Mouse (Mus musculus) intestine, embryonic 16.5 days (tissue): ENCODE data around the gene Gm438. TPM values are rescaled to one million over a fixed set of nuclear protein-coding genes. Genes with fewer than 3 reads are reported as not detected.
"Not testable (repeated sequence)": the region's sequence is repeated elsewhere in the genome, so short reads cannot be mapped to it uniquely, and the experiment has no call there.

Source experiments
- ATAC-seq: fragments of 200-750 bp; cut with Nextera tagmentation; 2 replicates; pipeline ENCODE4 v1.8.0; 2017; ENCODE audit warnings: moderate TSS enrichment, moderate library complexity
- H3K27ac ChIP-seq: fragments of 300-500 bp; sonication (generic); 2 replicates; pipeline ENCODE4 v1.5.1; 2014; ENCODE audit warnings: mild to moderate bottlenecking, low read length
- H3K27me3 ChIP-seq: fragments of 300-500 bp; sonication (generic); replicated peaks from 2 replicates; pipeline ENCODE4 v1.6.1; 2014; ENCODE audit warnings: low read length, control low read depth, mixed read lengths; ENCODE audit not compliant: control insufficient read depth, insufficient read depth
- H3K36me3 ChIP-seq: fragments of 300-500 bp; sonication (generic); 2 replicates; pipeline ENCODE4 v1.6.1; 2014; ENCODE audit warnings: low read length, control low read depth; ENCODE audit not compliant: control insufficient read depth, insufficient read depth
- H3K4me1 ChIP-seq: fragments of 300-500 bp; sonication (generic); 2 replicates; pipeline ENCODE4 v1.6.1; 2014; ENCODE audit warnings: low read length, control low read depth, mixed read lengths; ENCODE audit not compliant: control insufficient read depth, insufficient read depth
- H3K4me2 ChIP-seq: fragments of 300-500 bp; sonication (generic); 2 replicates; pipeline ENCODE4 v1.6.1; 2014; ENCODE audit warnings: low read depth, low read length, control low read depth
- H3K4me3 ChIP-seq: fragments of 300-500 bp; sonication (generic); 2 replicates; pipeline ENCODE4 v1.5.1; 2014; ENCODE audit warnings: mild to moderate bottlenecking, low read length
- H3K9ac ChIP-seq: fragments of 300-500 bp; sonication (generic); 2 replicates; pipeline ENCODE4 v1.6.1; 2014; ENCODE audit warnings: low read depth, low read length
- H3K9me3 ChIP-seq: fragments of 300-500 bp; sonication (generic); 2 replicates; pipeline ENCODE4 v1.6.1; 2016; ENCODE audit warnings: low read length, control low read depth; ENCODE audit not compliant: control insufficient read depth
- WGBS: fragments of 180-500 bp; shearing (Covaris S2); extraction: QIAGEN DNeasy Blood & Tissue Kit; methylation state at CpG from one replicate; pipeline ENCODE4 v1.1.7; 2014; 5-methylcytosine and 5-hydroxymethylcytosine counted together
- polyA plus RNA-seq: library from polyadenylated mRNA; unstranded; fragments of >200 nt; fragmentation: Nextera tagmentation; extraction: Ambion mirVana; gene quantifications from 2 replicates; pipeline ENCODE4 v1.2.1, GENCODE M21; 2015

Gene Gm438
- 0.45 and 0.61 TPM in 2 replicates for polyA plus RNA-seq

- no peaks in the 10 kb centered on the region for H3K36me3 ChIP-seq
- no peak within 1 kb of the TSS for H3K27ac ChIP-seq
- no peak for ATAC-seq
These were observed at the start of gene Gm438 for GRCm38 (mm10) chr4:144786483-144786882. Gene Gm438 (minus strand): TSS chr4:144786583.

GRCm38 (mm10) chr4:144824706-144825105 is 38.3 kb upstream of the Gm438 start:
- Histone ChIP-seq H3K36me3 (no peaks in the 10 kb centered on the region), H3K4me2 (no peak overlapping the region), H3K4me3 (no peak overlapping the region), H3K4me1 (no peaks in the 10 kb centered on the region), H3K27me3 (no peaks in the 10 kb centered on the region), H3K9me3 (no peaks in the 10 kb centered on the region), H3K9ac (no peak overlapping the region), H3K27ac (no peak overlapping the region)
- ATAC-seq: no peak
- WGBS: 69% methylated on average over 2 of the region's 2 CpGs

More at GRCm38 (mm10) chr4:144786483-144786882, at the start of gene Gm438:
- Histone ChIP-seq H3K4me1 (no peaks in the 10 kb centered on the region), H3K4me2 (no peak within 1 kb of the TSS), H3K27me3 (no peaks in the 10 kb centered on the region), H3K4me3 (no peak within 1 kb of the TSS), H3K9me3 (no peaks in the 10 kb centered on the region), H3K9ac (no peak within 1 kb of the TSS)

- Histone ChIP-seq H3K27me3 (no peaks in the 10 kb centered on the region), H3K4me2 (no peak overlapping the region), H3K4me3 (no peak overlapping the region), H3K9me3 (no peaks in the 10 kb centered on the region), H3K36me3 (no peaks in the 10 kb centered on the region), H3K9ac (no peak overlapping the region), H3K4me1 (no peaks in the 10 kb centered on the region), H3K27ac (no peak overlapping the region)
- WGBS: 85% methylated on average over 2 of the region's 2 CpGs
- ATAC-seq: no peak
These were observed 37.6 kb upstream of the Gm438 start for GRCm38 (mm10) chr4:144823996-144824395.

GRCm38 (mm10) chr4:144807135-144807534 is 20.8 kb upstream of the Gm438 start:
- ATAC-seq: peak; percentile 92
- not testable (repeated sequence) for H3K27me3 ChIP-seq, H3K4me2 ChIP-seq, H3K4me3 ChIP-seq, H3K9me3 ChIP-seq, H3K4me1 ChIP-seq, H3K36me3 ChIP-seq, H3K9ac ChIP-seq
- peak overlapping the region; percentile 1; the same call in 1 of the 2 replicates for H3K27ac ChIP-seq
- 42% methylated on average over 5 of the region's 5 CpGs for WGBS

- 61% methylated on average over 3 of the region's 3 CpGs for WGBS
- no peak overlapping the region for H3K4me3 ChIP-seq
- H3K36me3 ChIP-seq: no peaks in the 10 kb centered on the region
- H3K4me2 ChIP-seq: no peak overlapping the region
- H3K27me3 ChIP-seq: no peaks in the 10 kb centered on the region
- H3K4me1 ChIP-seq: no peaks in the 10 kb centered on the region
- ATAC-seq: peak; percentile 78
- no peak overlapping the region for H3K9ac ChIP-seq
- no peak overlapping the region for H3K27ac ChIP-seq
- H3K9me3 ChIP-seq: no peaks in the 10 kb centered on the region
These were observed 17.2 kb upstream of the Gm438 start for GRCm38 (mm10) chr4:144803633-144804032.

GRCm38 (mm10) chr4:144790141-144790540 is 3.8 kb upstream of the Gm438 start:
- Histone ChIP-seq H3K36me3 (no peaks in the 10 kb centered on the region), H3K27ac (no peak overlapping the region), H3K4me3 (no peak overlapping the region), H3K9me3 (no peaks in the 10 kb centered on the region), H3K4me2 (no peak overlapping the region), H3K4me1 (no peaks in the 10 kb centered on the region), H3K27me3 (no peaks in the 10 kb centered on the region), H3K9ac (no peak overlapping the region)
- WGBS: 29% methylated on average over 1 of the region's 1 CpGs
- no peak for ATAC-seq

- no peaks in the 10 kb centered on the region for H3K36me3 ChIP-seq
- no peak overlapping the region for H3K27ac ChIP-seq
- peak; percentile 96 for ATAC-seq
- no peaks in the 10 kb centered on the region for H3K4me1 ChIP-seq
- 43% methylated on average over 3 of the region's 3 CpGs for WGBS
- no peaks in the 10 kb centered on the region for H3K9me3 ChIP-seq
- H3K4me3 ChIP-seq: no peak overlapping the region
- H3K4me2 ChIP-seq: no peak overlapping the region
- no peak overlapping the region for H3K9ac ChIP-seq
- no peaks in the 10 kb centered on the region for H3K27me3 ChIP-seq
These were observed 3.7 kb downstream of the Gm438 start for GRCm38 (mm10) chr4:144782476-144783197.

GRCm38 (mm10) chr4:144765722-144766121 is 20.7 kb downstream of the Gm438 start:
- ATAC-seq: no peak
- H3K36me3 ChIP-seq: no peaks in the 10 kb centered on the region
- no peaks in the 10 kb centered on the region for H3K9me3 ChIP-seq
- no peak overlapping the region for H3K9ac ChIP-seq
- WGBS: 16% methylated on average over 2 of the region's 2 CpGs
- no peak overlapping the region for H3K27ac ChIP-seq
- H3K4me2 ChIP-seq: no peak overlapping the region
- H3K27me3 ChIP-seq: no peaks in the 10 kb centered on the region
- H3K4me3 ChIP-seq: no peak overlapping the region
- H3K4me1 ChIP-seq: no peaks in the 10 kb centered on the region

- Histone ChIP-seq H3K4me1 (no peaks in the 10 kb centered on the region), H3K4me2 (no peak overlapping the region), H3K9ac (no peak overlapping the region), H3K27ac (no peak overlapping the region), H3K4me3 (no peak overlapping the region), H3K27me3 (no peaks in the 10 kb centered on the region), H3K36me3 (no peaks in the 10 kb centered on the region), H3K9me3 (no peaks in the 10 kb centered on the region)
- ATAC-seq: peak; percentile 98
- WGBS: 0% methylated on average over 1 of the region's 1 CpGs
These were observed 37.2 kb downstream of the Gm438 start for GRCm38 (mm10) chr4:144749139-144749538.
